Mouse (Mus musculus): ENCODE measurements around the gene Satb2. TPM values are rescaled to one million over a fixed set of nuclear protein-coding genes. Genes with fewer than 3 reads are reported as not detected.

Satb2 gene
- total RNA-seq, 2 experiments from 2014 or later = 0.26 TPM; not detected in 1

- ATAC-seq (replicated peaks; ENCODE audit: low FRiP score, poor library complexity, severe bottlenecking) = no peak
These were observed 4.3 kb downstream of the Satb2 start for GRCm38 (mm10) chr1:56974187-56974586.

DNA sequence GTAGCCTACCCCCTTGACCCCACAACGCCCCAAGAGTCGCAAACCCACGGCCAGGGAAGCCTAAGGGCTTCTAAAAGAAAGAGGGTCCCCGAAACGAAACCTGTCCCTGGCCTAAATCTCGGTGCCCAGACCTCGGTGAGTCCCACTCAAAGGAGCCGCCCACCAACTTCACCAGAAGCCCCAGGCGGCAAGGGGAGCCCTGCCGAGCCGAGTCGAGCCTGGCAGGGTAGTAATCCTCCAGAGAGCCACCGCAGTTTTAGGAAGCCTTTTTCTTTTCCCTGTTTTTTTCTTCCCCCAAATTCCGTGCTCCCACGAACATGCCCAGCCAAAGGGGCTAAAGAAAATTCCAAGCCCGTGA is 4.9 kb downstream of the Satb2 start:
- ATAC-seq (replicated peaks; ENCODE audit: low FRiP score, poor library complexity, severe bottlenecking) = no peak

GRCm38 (mm10) chr1:56972950-56973592 is 5.4 kb downstream of the Satb2 start:
- ATAC-seq (replicated peaks; ENCODE audit: low FRiP score, poor library complexity, severe bottlenecking) = no peak

- no peak for ATAC-seq (replicated peaks; ENCODE audit: low FRiP score, poor library complexity, severe bottlenecking)
These were observed 6.0 kb downstream of the Satb2 start for GRCm38 (mm10) chr1:56972251-56972949.

GRCm38 (mm10) chr1:56971942-56972250 is 6.6 kb downstream of the Satb2 start:
- no peak for ATAC-seq (replicated peaks; ENCODE audit: low FRiP score, poor library complexity, severe bottlenecking)

DNA sequence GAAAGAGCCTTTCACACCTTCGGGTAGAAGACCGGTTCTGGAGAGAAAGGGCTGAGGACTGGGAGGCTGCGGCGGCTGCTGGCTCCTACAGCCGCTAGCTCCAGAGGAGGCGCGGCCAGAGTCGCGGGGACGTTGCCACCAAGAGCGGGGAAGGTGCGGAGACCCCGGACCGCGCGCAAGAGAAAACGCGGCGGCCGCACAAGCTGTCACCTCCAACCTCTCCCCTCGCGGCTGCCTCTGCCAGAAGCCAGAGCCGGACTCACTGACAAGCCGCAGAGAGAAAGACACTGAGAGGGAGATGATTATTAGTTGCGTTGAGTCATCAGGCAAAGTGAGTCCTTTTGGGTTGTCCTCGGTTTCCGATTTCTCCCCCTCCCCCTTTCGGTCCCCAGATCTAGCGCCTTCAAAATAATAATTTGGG is 7.0 kb downstream of the Satb2 start:
- no peak for ATAC-seq (replicated peaks; ENCODE audit: low FRiP score, poor library complexity, severe bottlenecking)

DNA sequence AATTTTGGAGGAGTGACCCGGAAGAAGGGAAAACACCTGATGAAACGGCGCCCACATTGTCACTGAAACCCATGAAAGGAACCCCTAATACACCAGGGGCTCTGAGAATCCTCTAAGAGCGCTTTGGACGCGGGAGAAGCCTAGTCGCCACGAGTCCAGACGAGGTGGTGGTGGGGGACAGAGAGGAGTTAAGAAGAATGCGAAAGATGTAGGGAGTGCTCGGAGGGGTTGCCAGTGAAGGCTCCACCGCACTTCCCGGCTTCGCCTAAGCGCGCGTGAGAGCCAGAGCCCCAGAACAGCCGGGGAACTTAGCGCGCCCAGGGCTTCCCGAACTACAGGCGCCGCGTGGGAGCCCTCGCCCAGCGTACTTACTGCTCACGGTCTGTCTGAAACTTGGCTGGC is 7.7 kb downstream of the Satb2 start:
- ATAC-seq (replicated peaks; ENCODE audit: low FRiP score, poor library complexity, severe bottlenecking) = no peak

DNA sequence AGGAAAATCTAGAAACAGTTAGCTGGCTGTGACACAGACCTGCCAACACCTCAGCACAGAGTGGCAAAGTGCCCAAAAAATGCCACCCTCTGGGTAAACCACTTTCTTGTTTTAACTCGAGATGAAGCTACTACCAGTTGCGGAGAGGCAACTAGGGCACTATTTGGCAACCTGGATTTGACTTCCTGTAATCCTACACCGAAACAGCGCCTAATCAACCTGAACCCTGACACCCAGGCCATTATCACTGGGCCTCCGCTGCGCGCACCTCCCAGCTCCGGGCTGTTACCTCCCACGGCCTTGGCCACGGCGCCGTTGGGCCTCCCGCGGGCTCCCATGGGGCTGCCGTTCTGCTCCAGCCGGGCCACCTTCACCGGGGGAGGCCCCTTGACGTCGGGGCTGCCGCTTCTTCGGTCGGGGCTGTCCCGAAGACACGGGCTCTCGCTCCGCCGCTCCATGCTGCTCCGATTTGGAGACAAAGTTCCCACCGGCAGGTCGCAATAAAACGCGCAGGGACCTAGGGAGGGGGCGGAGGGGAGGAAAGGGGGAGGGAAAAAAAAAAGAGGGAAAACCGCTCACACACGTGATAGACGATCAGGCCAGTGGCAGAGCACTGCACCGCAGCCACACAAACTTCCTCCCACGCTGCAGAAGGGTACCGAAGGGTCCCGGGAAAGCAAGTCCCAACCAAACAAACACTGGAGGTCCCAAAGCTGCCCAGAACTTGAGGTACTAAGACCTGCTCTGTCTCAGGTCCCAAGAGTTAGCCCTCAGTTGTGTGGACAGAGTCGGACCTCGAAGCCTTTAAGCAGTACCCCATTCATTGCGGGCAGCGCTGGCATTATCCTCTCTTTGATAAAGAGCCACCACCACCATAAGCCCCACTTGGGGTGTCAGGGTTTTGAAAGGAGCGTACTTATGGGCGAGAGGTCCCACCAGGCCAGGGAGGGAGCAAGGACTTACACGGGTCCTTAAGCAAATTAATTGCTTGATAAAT is 8.8 kb downstream of the Satb2 start:
- no peak for ATAC-seq (replicated peaks; ENCODE audit: low FRiP score, poor library complexity, severe bottlenecking)

GRCm38 (mm10) chr1:56965879-56966579 is 12.4 kb downstream of the Satb2 start:
- ATAC-seq (replicated peaks; ENCODE audit: low FRiP score, poor library complexity, severe bottlenecking) = no peak

- ATAC-seq (replicated peaks; ENCODE audit: low FRiP score, poor library complexity, severe bottlenecking) = no peak
These were observed 14.0 kb downstream of the Satb2 start for GRCm38 (mm10) chr1:56964493-56964892.

GRCm38 (mm10) chr1:56963291-56963690 is 15.2 kb downstream of the Satb2 start:
- no peak for ATAC-seq (replicated peaks; ENCODE audit: low FRiP score, poor library complexity, severe bottlenecking)

DNA sequence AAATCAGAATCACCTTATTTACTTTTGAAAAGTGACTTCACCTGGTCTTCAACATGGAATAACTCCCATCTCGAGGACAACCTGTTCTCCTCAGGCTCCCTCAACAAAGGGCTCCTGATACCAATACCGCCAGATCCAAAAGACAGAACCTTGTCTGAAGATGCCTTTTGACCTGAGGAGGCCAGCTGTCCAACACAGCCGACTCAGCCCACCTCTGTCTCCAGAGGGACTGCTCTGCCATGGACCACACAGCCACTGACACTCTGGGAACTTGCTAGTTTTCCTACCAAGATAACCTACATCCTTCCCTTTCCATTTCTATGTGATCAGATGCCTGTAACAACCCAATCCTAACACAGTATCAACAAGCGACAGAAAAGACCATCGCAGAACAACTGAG is 19.5 kb downstream of the Satb2 start:
- ATAC-seq (replicated peaks; ENCODE audit: low FRiP score, poor library complexity, severe bottlenecking) = no peak

- no peak for ATAC-seq (replicated peaks; ENCODE audit: low FRiP score, poor library complexity, severe bottlenecking)
These were observed 20.5 kb downstream of the Satb2 start for GRCm38 (mm10) chr1:56957942-56958341.

DNA sequence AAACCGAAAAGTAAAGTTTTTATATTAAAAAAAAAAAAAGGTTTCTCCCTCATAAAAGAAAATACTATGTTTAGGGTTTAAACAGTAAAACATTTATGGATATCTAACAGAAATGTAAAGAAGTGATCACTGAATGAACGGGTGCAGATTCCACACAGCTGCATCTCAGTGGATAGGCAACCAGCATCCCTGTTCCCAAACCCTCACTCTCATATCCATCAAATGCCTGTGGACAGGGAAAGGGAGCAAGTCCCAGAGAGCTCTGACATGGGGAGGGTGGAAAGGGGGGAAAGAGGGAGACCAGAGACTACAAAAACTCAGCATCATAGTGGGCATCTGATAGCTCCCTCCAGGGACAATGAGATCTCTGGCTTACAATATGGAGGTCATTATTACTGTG is 21.6 kb downstream of the Satb2 start:
- no peak for ATAC-seq (replicated peaks; ENCODE audit: low FRiP score, poor library complexity, severe bottlenecking)

DNA sequence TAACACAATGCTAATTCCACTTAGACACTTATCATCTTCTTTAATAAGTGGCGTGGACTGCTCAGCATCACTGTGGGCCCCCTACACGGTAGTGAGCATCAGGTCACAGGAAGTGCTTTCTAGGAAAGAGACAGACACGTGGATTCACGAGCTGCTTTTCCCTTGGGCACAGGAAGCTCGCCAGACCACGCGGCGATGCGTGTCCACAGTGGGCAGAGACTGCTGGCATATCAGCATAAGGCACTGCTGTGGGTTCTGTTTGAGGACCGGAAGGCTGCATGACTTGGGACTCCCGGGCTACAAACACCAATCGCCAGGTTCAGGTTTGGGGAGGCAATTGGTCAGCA is 22.7 kb downstream of the Satb2 start:
- ATAC-seq (replicated peaks; ENCODE audit: low FRiP score, poor library complexity, severe bottlenecking) = no peak

DNA sequence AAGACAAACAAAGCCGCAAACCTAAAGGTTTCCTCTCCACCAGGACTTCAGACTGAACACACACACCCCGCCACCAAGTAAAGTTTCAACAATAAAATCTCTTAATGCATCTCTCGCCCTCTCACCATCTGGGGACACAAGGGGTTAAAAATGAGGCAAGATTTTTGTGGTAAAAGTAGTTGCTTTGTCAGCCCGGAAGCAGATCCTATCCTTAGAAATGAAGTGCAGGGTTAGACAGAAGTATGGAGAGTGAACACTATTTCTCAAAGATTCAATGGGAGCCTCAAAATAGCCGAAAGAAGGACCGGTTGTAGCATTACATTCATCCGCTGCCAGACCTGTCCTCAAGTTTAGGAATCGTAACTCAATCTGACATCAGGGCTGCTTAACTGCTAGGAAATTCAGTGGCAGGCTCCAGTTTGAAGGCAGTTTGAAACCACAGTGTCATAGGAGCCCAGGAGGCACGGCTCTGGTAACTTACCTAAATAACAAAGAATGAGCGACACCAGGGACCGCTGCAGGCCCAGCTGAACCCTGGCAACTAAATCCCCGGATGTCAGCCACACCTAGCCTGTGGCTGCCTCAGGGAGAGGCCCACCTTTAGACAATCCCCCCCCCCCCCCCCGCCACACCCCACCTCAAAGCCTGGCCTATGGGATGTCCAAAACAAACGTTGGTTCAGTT is 23.3 kb downstream of the Satb2 start:
- ATAC-seq (replicated peaks; ENCODE audit: low FRiP score, poor library complexity, severe bottlenecking) = no peak

GRCm38 (mm10) chr1:56953538-56953937 is 24.9 kb downstream of the Satb2 start:
- no peak for ATAC-seq (replicated peaks; ENCODE audit: low FRiP score, poor library complexity, severe bottlenecking)

- no peak for ATAC-seq (replicated peaks; ENCODE audit: low FRiP score, poor library complexity, severe bottlenecking)
These were observed 26.5 kb downstream of the Satb2 start for GRCm38 (mm10) chr1:56951980-56952379.

- ATAC-seq (replicated peaks; ENCODE audit: low FRiP score, poor library complexity, severe bottlenecking) = no peak
These were observed 26.9 kb downstream of the Satb2 start for GRCm38 (mm10) chr1:56951525-56951924.

DNA sequence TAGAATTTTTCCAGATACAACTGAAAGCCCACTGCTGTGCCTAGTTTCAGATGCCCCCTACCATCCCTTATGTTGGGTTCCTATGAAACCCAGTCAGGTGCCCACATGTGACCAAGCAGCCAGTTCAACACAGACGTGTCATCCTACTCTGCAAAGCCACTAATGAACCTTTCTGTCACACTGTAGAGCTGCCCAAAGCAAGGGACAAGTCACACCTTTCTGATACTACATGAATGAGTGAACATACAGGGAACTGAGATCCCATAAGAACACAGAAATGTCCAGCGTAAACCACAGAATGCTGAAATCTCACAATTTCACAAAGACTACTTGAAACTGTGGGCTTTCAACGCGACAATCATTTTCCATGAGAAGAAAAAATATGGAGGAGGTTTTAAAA is 39.0 kb downstream of the Satb2 start:
- no peak for ATAC-seq (replicated peaks; ENCODE audit: low FRiP score, poor library complexity, severe bottlenecking)

All from erythroblast, adult 5-6 weeks (primary cell).